Mouse (Mus musculus): Measurements from ENCODE around the gene H2-Ob. TPM values are rescaled to one million over a fixed set of nuclear protein-coding genes. Genes with fewer than 3 reads are reported as not detected.
A peak's percentile ranks its signal among the peaks of the same experiment; 100 is the strongest.

H2-Ob gene
- polyA plus RNA-seq, 1 experiment from 2014 or later = 0.17 TPM

DNA sequence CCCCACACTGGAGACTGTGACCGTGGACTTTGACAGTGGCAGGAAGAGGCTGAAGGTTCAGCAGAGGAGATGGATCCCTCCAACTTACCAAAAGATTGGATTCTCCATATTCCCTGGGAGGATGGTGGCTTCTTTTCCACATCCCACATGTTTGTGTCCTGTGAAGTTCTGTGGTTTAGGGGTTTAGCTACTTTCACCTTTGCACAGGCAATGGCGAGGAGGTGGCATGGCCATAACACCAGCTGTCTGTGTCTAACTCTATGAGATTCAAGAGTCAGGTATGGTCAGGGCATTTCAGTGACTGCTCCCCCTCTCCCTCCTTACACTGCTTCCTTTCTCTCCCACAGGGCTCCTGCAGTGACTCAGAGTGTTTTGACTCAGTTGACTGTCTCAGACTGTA, 30.0 kb downstream of the H2-Ob start:
- Histone ChIP-seq H3K9ac (no peak overlapping the region), H3K9me3 (no peaks in the 10 kb centered on the region), H3K27ac (no peak overlapping the region), H3K4me3 (replicated peaks) (no peak overlapping the region), H3K4me1 (peaks cover 12% of the 10 kb centered on the region; the same call in 1 of the 2 replicates), H3K27me3 (replicated peaks) (peaks cover 17% of the 10 kb centered on the region), H3K36me3 (no peaks in the 10 kb centered on the region), H3K4me2 (no peak overlapping the region)
- 90% methylated on average over 2 of the region's 2 CpGs for WGBS
- no peak for ATAC-seq (ENCODE audit: insufficient read depth, low FRiP score, low read depth)

DNA sequence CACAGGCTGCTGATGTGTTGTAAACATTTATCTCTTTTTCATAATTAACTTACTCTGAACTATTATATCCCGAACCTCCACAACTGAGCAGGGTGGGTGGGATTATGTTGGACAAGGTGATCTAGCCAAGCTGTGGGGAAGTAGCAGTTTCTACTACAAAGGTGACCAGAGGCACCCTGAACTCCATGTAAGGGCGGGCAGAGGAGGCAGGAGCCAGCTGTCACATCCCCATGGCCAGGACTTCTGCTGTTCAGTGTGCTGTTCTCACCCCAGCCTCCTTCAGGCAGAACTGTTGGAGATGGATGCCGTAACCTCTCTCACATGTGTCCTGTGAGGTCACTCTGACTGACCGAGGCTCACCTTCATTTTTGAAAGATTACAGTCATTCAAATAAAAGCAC, 31.1 kb downstream of the H2-Ob start:
- H3K27ac ChIP-seq = no peak overlapping the region
- no peak for ATAC-seq (ENCODE audit: insufficient read depth, low FRiP score, low read depth)
- WGBS = 66% methylated on average over 4 of the region's 4 CpGs
- no peak overlapping the region for H3K4me2 ChIP-seq
- H3K4me1 ChIP-seq = peaks cover 4% of the 10 kb centered on the region; the same call in 1 of the 2 replicates
- H3K9ac ChIP-seq = no peak overlapping the region
- no peaks in the 10 kb centered on the region for H3K9me3 ChIP-seq
- peaks cover 8% of the 10 kb centered on the region for H3K27me3 ChIP-seq (replicated peaks)
- no peaks in the 10 kb centered on the region for H3K36me3 ChIP-seq
- H3K4me3 ChIP-seq (replicated peaks) = no peak overlapping the region

DNA sequence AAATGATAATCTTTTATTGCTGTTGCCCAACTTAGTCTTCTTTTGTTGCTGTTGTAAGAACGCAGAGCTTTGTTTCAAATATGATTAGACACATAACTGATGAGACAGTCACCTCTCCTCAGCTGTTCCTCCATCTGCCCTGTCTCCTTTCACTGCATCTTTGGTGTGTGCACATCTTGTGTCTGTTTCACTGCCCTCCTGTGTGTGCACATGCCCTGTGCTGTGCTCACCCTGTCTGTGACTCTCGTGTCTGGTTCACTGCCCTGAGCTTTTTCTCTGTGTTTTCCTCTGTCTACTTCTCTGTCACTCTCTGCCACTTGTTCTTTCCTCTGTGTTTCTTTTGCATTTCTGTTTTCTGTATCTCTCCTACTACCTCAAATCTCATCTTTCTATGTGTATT, 31.5 kb downstream of the H2-Ob start:
- no peak overlapping the region for H3K4me3 ChIP-seq (replicated peaks)
- no peaks in the 10 kb centered on the region for H3K4me1 ChIP-seq
- WGBS = 71% methylated on average over 2 of the region's 2 CpGs
- H3K4me2 ChIP-seq = no peak overlapping the region
- no peak for ATAC-seq (ENCODE audit: insufficient read depth, low FRiP score, low read depth)
- no peak overlapping the region for H3K27ac ChIP-seq
- no peaks in the 10 kb centered on the region for H3K36me3 ChIP-seq
- H3K27me3 ChIP-seq (replicated peaks) = peaks cover 4% of the 10 kb centered on the region; the same call in 1 of the 2 replicates
- no peak overlapping the region for H3K9ac ChIP-seq
- H3K9me3 ChIP-seq = no peaks in the 10 kb centered on the region

DNA sequence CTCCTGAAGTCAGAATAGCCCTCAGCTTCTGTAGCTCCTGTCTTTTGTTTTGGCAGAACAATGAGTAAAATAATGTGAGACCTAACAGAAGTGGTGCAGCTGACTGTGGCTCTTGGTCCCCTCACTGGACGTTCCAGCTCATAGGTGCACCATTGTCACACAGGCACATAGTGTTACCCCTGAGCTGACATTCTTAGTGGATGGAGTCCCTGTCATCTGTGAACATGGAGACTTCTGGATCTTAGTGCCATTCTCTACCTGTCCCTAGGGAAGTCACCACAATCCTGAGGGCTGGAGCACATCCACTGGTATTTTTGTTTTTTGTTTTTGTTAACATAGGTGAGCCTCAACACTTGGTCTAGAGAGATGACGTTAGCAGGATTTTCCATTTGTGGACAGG, 32.2 kb downstream of the H2-Ob start:
- H3K9me3 ChIP-seq = no peaks in the 10 kb centered on the region
- 65% methylated on average over 2 of the region's 2 CpGs for WGBS
- ATAC-seq (ENCODE audit: insufficient read depth, low FRiP score, low read depth) = no peak
- no peak overlapping the region for H3K27ac ChIP-seq
- no peak overlapping the region for H3K4me2 ChIP-seq
- H3K27me3 ChIP-seq (replicated peaks) = no peaks in the 10 kb centered on the region
- H3K4me3 ChIP-seq (replicated peaks) = no peak overlapping the region
- no peaks in the 10 kb centered on the region for H3K36me3 ChIP-seq
- no peak overlapping the region for H3K9ac ChIP-seq
- H3K4me1 ChIP-seq = no peaks in the 10 kb centered on the region

DNA sequence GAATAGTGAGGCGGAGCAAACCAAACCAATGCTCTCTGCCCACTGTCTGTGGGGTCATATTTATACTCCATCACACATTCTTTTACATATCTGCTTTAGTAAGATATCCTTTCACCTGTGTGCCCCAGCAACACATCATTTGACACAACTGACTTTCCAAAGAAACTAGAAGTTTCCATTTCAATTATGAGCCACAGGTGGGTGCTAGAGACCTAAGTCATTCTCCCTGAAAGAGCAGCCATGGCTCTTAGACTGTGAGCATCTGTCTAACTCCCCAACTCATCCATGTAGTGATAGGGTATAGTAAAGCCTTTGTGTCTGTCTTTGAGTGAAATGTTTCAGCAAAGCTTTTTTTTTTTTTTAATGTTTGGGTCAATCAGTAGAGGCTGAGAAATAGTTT, 33.4 kb downstream of the H2-Ob start:
- Histone ChIP-seq H3K27me3 (replicated peaks) (no peaks in the 10 kb centered on the region), H3K27ac (no peak overlapping the region), H3K9me3 (no peaks in the 10 kb centered on the region), H3K9ac (no peak overlapping the region), H3K4me2 (no peak overlapping the region), H3K36me3 (no peaks in the 10 kb centered on the region), H3K4me1 (no peaks in the 10 kb centered on the region), H3K4me3 (replicated peaks) (no peak overlapping the region)
- ATAC-seq (ENCODE audit: insufficient read depth, low FRiP score, low read depth) = no peak
- 92% methylated on average over 1 of the region's 1 CpGs for WGBS

DNA sequence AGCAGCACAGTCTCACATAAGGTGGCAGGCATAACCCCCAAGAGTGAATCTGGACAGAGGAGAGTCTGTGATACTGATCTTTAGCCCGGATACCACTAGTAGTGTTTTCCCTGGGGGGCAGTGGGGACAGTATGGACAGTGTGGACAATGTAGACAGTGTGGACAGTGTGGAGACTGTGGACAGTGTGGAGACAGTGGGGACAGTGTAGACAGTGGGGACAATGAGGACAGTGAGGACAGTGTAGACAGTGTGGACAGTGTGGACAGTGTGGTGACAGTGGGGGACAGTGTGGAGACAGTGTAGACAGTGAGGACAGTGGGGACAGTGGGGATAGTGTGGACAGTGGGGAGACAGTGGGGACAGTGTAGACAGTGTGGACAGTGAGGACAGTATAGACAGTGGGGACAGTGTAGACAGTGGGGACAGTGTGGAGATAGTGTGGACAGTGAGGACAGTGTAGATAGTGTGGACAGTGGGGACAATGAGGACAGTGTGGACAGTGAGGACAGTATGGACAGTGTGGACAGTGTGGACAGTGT, 41.9 kb downstream of the H2-Ob start:
- Histone ChIP-seq H3K4me2 (no peak overlapping the region), H3K9me3 (no peaks in the 10 kb centered on the region), H3K4me1 (no peaks in the 10 kb centered on the region), H3K4me3 (replicated peaks) (no peak overlapping the region), H3K27ac (no peak overlapping the region), H3K9ac (no peak overlapping the region), H3K36me3 (no peaks in the 10 kb centered on the region), H3K27me3 (replicated peaks) (no peaks in the 10 kb centered on the region)
- WGBS = 80% methylated on average over 1 of the region's 1 CpGs
- ATAC-seq (ENCODE audit: insufficient read depth, low FRiP score, low read depth) = no peak; the same call in 1 of the 2 replicates

DNA sequence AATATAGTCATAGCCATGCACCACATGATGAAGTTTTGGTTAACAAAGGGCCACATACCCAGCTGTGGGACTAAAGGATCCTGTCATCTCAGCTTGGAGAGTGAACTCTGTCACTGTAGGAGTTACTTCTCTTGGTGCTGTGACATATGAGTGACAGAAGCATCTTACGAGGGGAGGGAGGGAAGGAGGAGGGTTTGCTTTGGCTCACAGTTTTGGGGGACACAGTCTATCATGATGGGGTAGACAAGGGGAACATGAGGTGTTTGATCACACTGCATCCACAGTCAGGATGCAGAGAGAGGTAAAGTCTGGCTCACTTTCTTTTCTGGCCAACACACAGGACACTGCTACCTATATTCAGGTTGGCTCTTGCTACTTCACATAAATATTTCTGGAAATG, 43.1 kb downstream of the H2-Ob start:
- no peak overlapping the region for H3K9ac ChIP-seq
- no peaks in the 10 kb centered on the region for H3K27me3 ChIP-seq (replicated peaks)
- H3K27ac ChIP-seq = no peak overlapping the region
- H3K4me1 ChIP-seq = no peaks in the 10 kb centered on the region
- no peak overlapping the region for H3K4me2 ChIP-seq
- no peaks in the 10 kb centered on the region for H3K9me3 ChIP-seq
- ATAC-seq (ENCODE audit: insufficient read depth, low FRiP score, low read depth) = no peak
- H3K4me3 ChIP-seq (replicated peaks) = no peak overlapping the region
- WGBS = 68% methylated on average over 1 of the region's 1 CpGs
- no peaks in the 10 kb centered on the region for H3K36me3 ChIP-seq

DNA sequence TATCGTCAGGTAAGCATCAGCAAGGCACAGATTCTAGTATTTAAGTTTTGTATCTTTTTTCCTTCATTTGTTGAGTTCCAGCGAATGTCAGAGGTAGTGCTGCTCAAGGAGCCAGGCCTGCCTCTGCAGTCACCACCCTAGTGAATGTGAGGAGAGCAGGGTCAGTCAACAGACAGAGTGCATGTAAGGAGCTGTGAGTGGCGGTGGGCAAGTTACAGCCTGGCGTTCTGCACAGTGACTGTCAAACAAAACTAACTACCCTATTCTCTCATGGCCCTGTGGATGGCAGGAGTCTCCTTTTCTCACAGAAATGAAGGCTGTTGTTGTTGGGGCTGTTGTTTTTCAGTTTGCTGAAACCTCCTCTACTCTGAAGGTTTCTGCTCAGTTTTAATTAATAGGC, 46.7 kb downstream of the H2-Ob start:
- no peaks in the 10 kb centered on the region for H3K9me3 ChIP-seq
- no peak overlapping the region for H3K4me2 ChIP-seq
- no peaks in the 10 kb centered on the region for H3K4me1 ChIP-seq
- no peak overlapping the region for H3K4me3 ChIP-seq (replicated peaks)
- no peak for ATAC-seq (ENCODE audit: insufficient read depth, low FRiP score, low read depth)
- no peaks in the 10 kb centered on the region for H3K36me3 ChIP-seq
- no peaks in the 10 kb centered on the region for H3K27me3 ChIP-seq (replicated peaks)
- 66% methylated on average over 4 of the region's 4 CpGs for WGBS
- no peak overlapping the region for H3K27ac ChIP-seq
- H3K9ac ChIP-seq = no peak overlapping the region

DNA sequence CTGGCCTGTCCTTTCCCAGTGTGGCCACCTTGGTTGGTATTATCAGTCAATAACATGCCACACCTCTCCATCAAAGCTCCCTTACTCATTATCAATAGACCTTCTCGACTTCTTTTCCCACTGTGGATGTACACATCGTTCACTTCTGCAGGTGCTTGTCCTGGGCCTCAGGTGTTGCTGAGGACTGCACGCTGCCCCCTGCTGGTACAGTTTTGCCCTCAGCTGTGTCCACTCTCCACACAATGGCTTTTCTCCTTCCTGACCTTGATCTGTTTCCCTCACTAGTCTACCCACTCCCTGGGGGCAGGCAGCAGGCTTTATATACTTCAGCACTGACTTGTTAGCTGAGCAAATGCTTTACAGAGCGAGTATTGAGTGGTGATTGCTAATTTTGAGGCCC, 47.1 kb downstream of the H2-Ob start:
- 36% methylated on average over 4 of the region's 4 CpGs for WGBS
- Histone ChIP-seq H3K27ac (no peak overlapping the region), H3K9me3 (no peaks in the 10 kb centered on the region), H3K27me3 (replicated peaks) (no peaks in the 10 kb centered on the region), H3K4me1 (no peaks in the 10 kb centered on the region), H3K36me3 (no peaks in the 10 kb centered on the region), H3K9ac (no peak overlapping the region), H3K4me2 (no peak overlapping the region), H3K4me3 (replicated peaks) (no peak overlapping the region)
- ATAC-seq (ENCODE audit: insufficient read depth, low FRiP score, low read depth) = no peak

DNA sequence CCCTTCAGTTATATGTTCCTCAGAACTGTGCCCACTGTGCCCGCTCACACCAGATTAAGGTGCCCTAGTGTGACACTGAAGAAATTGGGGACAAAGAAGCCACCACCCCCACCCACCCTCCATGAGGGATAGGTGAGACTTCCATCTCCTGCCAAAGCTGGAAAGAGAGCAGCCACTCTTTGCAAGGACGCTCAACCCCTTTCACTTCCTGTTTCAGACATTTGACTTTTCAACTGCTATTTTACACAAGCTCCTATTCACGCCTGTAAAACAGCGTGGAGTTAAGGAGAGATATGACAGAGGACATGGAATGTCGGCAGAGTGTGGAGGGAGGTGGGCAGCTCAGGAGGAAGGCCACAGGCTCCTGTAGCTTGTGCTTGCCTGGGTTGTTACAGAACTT, 47.8 kb downstream of the H2-Ob start:
- ATAC-seq (ENCODE audit: insufficient read depth, low FRiP score, low read depth) = no peak

DNA sequence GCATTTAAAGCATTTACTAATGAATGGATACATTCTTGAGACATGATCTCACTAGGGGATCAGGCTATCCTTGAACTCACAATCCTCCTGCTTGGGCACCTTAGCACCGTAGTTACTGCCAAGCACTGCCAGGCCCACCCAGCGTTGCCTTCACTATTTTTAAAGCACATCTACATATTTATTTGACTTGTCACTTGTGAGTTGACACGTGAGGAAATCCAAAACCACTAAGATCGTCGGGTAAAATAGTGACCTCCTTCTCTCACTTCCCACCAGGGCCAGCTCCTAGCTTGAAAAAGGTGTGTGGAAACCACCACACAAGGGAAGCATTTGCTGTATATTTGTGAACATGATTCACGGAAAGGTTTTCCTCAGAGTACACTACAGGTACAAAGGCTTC, 48.3 kb downstream of the H2-Ob start:
- no peak for ATAC-seq (ENCODE audit: insufficient read depth, low FRiP score, low read depth)
- no peak overlapping the region for H3K4me3 ChIP-seq (replicated peaks)
- H3K27me3 ChIP-seq (replicated peaks) = no peaks in the 10 kb centered on the region
- H3K27ac ChIP-seq = no peak overlapping the region
- H3K4me2 ChIP-seq = no peak overlapping the region
- 57% methylated on average over 6 of the region's 6 CpGs for WGBS
- H3K4me1 ChIP-seq = no peaks in the 10 kb centered on the region
- no peak overlapping the region for H3K9ac ChIP-seq
- no peaks in the 10 kb centered on the region for H3K9me3 ChIP-seq
- H3K36me3 ChIP-seq = no peaks in the 10 kb centered on the region

More for the DNA sequence above, 47.8 kb downstream of the H2-Ob start:
- H3K4me2 ChIP-seq = no peak overlapping the region
- WGBS = 76% methylated on average over 5 of the region's 5 CpGs
- no peak overlapping the region for H3K4me3 ChIP-seq (replicated peaks)
- H3K36me3 ChIP-seq = no peaks in the 10 kb centered on the region
- no peak overlapping the region for H3K9ac ChIP-seq
- no peaks in the 10 kb centered on the region for H3K4me1 ChIP-seq
- no peaks in the 10 kb centered on the region for H3K9me3 ChIP-seq
- H3K27me3 ChIP-seq (replicated peaks) = no peaks in the 10 kb centered on the region
- no peak overlapping the region for H3K27ac ChIP-seq

DNA sequence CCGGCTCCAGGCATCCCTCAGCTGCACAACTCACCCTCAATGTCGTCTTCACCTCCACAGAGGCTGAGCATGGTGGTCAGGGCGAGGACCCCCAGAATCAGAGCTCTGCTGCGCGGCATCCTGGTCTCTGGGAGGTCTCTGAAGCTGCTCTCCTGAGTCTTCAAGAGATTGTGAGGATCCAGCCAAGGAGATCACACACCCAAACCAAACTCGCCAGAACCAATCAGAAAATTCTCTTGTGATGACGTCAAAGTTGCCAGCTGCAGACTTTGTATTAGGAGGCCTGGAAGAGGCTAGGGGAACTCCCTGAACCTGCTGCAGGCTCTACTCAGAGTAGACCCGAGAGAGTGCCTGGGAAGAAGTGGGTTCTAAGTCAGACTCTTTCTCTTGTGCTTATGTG, 48.9 kb downstream of the H2-Ob start, which contains the start of gene H2-Aa:
TSS of gene H2-Aa (minus strand) at position 176 of the 400 bp plus-strand sequence.
- Histone ChIP-seq H3K4me1 (no peaks in the 10 kb centered on the region), H3K36me3 (no peaks in the 10 kb centered on the region), H3K4me2 (no peak within 1 kb of the TSS), H3K9me3 (no peaks in the 10 kb centered on the region), H3K4me3 (replicated peaks) (no peak within 1 kb of the TSS), H3K27ac (no peak within 1 kb of the TSS), H3K27me3 (replicated peaks) (no peaks in the 10 kb centered on the region), H3K9ac (no peak within 1 kb of the TSS)
- 16% methylated on average over 8 of the region's 8 CpGs for WGBS
- peak; percentile 66; the same call in 1 of the 2 replicates for ATAC-seq (ENCODE audit: insufficient read depth, low FRiP score, low read depth)

DNA sequence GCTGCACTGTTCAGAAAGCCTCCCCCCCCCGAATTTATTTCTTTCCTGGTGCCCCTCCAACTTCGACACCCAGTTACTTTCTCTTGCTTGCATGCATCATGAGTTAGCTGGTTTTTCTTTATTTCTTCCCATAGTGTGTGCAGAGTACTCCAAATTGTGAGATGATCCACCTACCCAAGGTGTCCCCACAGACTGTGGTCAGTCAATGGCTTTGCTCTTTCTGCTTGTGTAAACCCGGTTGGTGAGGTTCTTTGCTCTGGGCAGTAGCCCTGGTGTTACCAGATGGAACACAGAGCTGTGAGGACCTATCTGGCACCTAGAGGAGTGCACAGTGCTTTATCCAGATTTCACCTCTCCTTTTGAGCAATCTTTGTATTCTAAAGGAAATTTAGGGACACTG, 49.4 kb downstream of the H2-Ob start:
- Histone ChIP-seq H3K27me3 (replicated peaks) (no peaks in the 10 kb centered on the region), H3K9ac (no peak overlapping the region), H3K4me2 (no peak overlapping the region), H3K4me1 (no peaks in the 10 kb centered on the region), H3K27ac (no peak overlapping the region), H3K4me3 (replicated peaks) (no peak overlapping the region), H3K36me3 (no peaks in the 10 kb centered on the region), H3K9me3 (no peaks in the 10 kb centered on the region)
- no peak for ATAC-seq (ENCODE audit: insufficient read depth, low FRiP score, low read depth)
- WGBS = 70% methylated on average over 3 of the region's 3 CpGs
